Mouse (Mus musculus): Measurements from ENCODE around the gene Nhsl2.
"Not testable (repeated sequence)": the region's sequence is repeated elsewhere in the genome, so short reads cannot be mapped to it uniquely, and the experiment has no call there.

Nhsl2 gene

GRCm38 (mm10) chrX:102082340-102082739, 233.2 kb downstream of the Nhsl2 start:
- POLR2A ChIA-PET, result no interaction called here
- CTCF ChIA-PET, result interaction anchor here in 1 of 4 experiments (1.2 kb wide), 1 partner anchor 129 kb away, joined by 3 read pairs; no protein-coding TSS in a partner anchor

GRCm38 (mm10) chrX:102085798-102086443, 236.7 kb downstream of the Nhsl2 start:
- POLR2A ChIA-PET, result interaction anchor here in 1 of 4 experiments (0.9 to 1.3 kb wide), 2 partner anchors 80 to 102 kb away, joined by 3 read pairs; no protein-coding TSS in a partner anchor
- CTCF ChIA-PET, result no interaction called here

- ChIA-PET CTCF (interaction anchor here in 1 of 4 experiments (1.2 kb wide), 1 partner anchor 136 kb away, joined by 4 read pairs; no protein-coding TSS in a partner anchor), POLR2A (no interaction called here)
Observed at GRCm38 (mm10) chrX:102090605-102091004, 241.4 kb downstream of the Nhsl2 start.

DNA sequence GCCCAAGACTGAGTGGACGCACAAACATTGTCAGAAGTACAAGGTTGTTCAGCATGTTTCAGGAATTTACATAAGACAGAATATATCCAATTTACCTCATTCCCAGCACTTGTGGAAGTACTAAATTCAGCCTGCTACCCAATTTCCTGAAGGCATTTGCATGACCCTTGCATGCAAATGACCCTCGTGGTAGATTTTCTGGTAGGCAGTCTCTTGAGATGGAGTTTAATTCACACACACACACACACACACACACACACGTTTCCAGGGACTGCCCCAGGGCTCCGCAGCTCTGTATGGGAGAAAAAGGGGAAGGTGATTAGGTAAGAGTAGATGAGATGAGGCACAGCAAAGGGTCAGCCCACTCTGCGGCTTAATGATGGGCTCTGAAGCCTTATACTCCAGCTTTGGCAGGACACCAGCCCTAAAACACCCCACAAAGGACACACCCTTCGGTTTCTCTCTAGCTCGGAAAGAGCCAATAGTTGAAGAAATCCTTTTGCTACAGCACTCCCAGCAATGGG, 245.3 kb downstream of the Nhsl2 start:
- ChIA-PET CTCF (no interaction called here), POLR2A (no interaction called here)

DNA sequence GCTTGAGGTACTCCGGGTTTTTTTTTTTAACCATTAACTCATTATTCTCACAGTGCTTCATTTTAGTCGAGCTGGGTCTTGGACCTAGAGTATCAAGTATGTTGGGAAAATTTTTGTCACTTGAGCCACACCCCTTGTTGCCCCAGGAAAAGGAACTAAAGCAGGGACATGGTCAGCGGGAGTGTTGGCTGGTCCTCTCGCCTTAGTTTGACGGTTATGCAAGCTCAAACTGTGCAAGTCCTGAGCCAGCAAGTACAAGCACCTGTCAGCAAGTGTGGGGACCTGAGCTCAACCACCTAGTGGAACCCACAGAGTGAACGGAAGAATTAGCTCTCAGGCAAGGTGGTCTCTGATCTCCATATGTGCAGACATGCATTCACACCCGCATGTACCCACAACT, 252.7 kb downstream of the Nhsl2 start:
- POLR2A ChIA-PET, result no interaction called here
- CTCF ChIA-PET, result no interaction called here

DNA sequence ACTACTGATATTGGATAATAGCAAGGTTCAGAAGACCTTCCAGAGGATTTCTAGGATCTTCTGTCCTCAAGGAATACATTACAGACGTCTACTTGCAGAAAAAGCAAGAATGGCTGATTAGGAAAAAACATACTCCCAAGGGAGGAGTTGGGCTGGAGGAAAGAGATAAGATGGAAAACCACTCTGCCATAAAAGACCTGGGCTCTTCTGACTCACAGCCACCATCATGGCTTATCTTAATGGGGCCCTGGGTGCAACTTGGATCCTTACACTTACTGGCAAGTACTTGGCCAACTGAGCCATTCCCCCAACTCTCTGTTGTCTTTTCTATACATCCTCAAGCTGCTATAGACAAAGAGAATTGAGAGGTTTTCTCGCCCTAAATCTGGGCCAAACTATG, 254.6 kb downstream of the Nhsl2 start:
- CTCF ChIA-PET, POLR2A ChIA-PET: not testable (repeated sequence)

GRCm38 (mm10) chrX:102109349-102109748, 260.2 kb downstream of the Nhsl2 start:
- POLR2A ChIA-PET, result not testable (repeated sequence)
- CTCF ChIA-PET, result interaction anchor here in 1 of 4 experiments (0.6 kb wide), 1 partner anchor 62 kb away, joined by 3 read pairs; no protein-coding TSS in a partner anchor

GRCm38 (mm10) chrX:102115676-102116075, 266.5 kb downstream of the Nhsl2 start:
- ChIA-PET POLR2A (no interaction called here), CTCF (interaction anchor here in 1 of 4 experiments (0.6 kb wide), 1 partner anchor 1325 kb away, joined by 3 read pairs; no protein-coding TSS in a partner anchor)

- CTCF ChIA-PET, result interaction anchor here in 2 of 4 experiments (0.6 to 1.0 kb wide), 3 partner anchors 76 to 1803 kb away, joined by 3 to 5 read pairs (median 4); no protein-coding TSS in a partner anchor
- POLR2A ChIA-PET, result interaction anchor here (0.6 to 2.1 kb wide), 33 partner anchors 10 to 1835 kb away, joined by 3 to 24 read pairs (median 4); partner anchors contain the start of genes Rps4x (in 3 of the 4), Ercc6l (in 2 of the 4) and Rtl5 (in 2 of the 4)
Observed at GRCm38 (mm10) chrX:102119042-102119864, 270.1 kb downstream of the Nhsl2 start, which contains the start of gene Pin4. Gene Pin4 (plus strand): TSS chrX:102119447.

DNA sequence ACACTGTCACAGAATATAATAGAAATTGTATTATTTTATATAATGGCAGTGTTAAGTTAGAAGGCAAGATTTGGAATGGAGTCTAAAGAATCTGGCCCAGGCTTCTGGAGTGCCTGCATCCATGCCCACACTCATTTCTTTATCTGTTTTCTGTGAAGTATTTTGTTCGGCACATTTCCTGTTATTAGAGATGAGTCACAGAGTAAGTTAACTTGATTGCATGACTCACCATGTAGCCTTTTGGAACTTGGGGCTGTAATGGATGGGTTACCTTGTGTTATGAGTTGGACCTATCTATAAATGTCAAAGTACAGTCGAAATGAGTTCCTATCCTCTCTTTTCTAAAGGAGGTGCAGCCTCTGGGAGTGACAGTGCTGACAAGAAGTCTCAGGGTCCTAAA, 272.1 kb downstream of the Nhsl2 start:
- CTCF ChIA-PET, result no interaction called here
- POLR2A ChIA-PET, result interaction anchor here in 1 of 4 experiments (0.9 to 1.0 kb wide), 2 partner anchors 35 to 67 kb away, joined by 3 to 4 read pairs; partner anchors contain the start of genes Ercc6l and Rps4x

- CTCF ChIA-PET, result no interaction called here
- POLR2A ChIA-PET, result interaction anchor here in 2 of 4 experiments (0.9 to 1.1 kb wide), 3 partner anchors 16 to 48 kb away, joined by 3 to 5 read pairs (median 3); partner anchors contain the start of gene Ercc6l (in 1 of the 2)
Observed at GRCm38 (mm10) chrX:102141157-102141556, 292.0 kb downstream of the Nhsl2 start.
